In genomic region chr9:101002053-101002452, GRCm38 (mm10) we compare ENCODE assay signal across 8 mouse cellular contexts. TPM values are rescaled to one million over a fixed set of nuclear protein-coding genes. Genes with fewer than 3 reads are reported as not detected.
DNase-seq lines count a peak whose midpoint lies in the region; ATAC-seq and TF ChIP-seq lines count a peak whose summit lies in the region.
"Had no signal": no experiment of that assay in that cellular context is flagged by ENCODE, and none has a peak within 500 bp of the region (broad histone marks: within the 10 kb centered on the region; RNA-seq: fewer than 3 reads in every experiment).

No protein-coding gene starts in this region.

- H3K4me2 ChIP-seq in kidney, embryonic 16.5 days (replicated peaks; ENCODE audit: low read depth, low read length) = no peak overlapping the region
- H3K4me2 ChIP-seq: limb, embryonic 13.5 days had no signal

- peaks cover 29% of the 10 kb centered on the region for H3K36me3 ChIP-seq in kidney, embryonic 16.5 days (ENCODE audit: insufficient read depth, low read length)
- no peaks in the 10 kb centered on the region; a peak in 1 of 4 replicates for H3K36me3 ChIP-seq in MEL (ENCODE audit: control insufficient read depth in 1 of 2, insufficient read depth in 2 of 2, low read length in 2 of 2)

- H3K27ac ChIP-seq in kidney, embryonic 16.5 days (ENCODE audit: low read length) = no peak overlapping the region
- no peak overlapping the region for H3K27ac ChIP-seq in MEL (ENCODE audit: control insufficient read depth, low read depth, low read length)
- H3K27ac ChIP-seq: limb, embryonic 13.5 days had no signal

- no peak for ATAC-seq in kidney, embryonic 16.5 days (ENCODE audit: low FRiP score, low TSS enrichment)
- peak; percentile 68 for ATAC-seq in megakaryocyte progenitor cell, adult 5-6 weeks (replicated peaks; ENCODE audit: poor library complexity)

- no peaks in the 10 kb centered on the region for H3K27me3 ChIP-seq in kidney, embryonic 16.5 days (ENCODE audit: insufficient read depth, low read length)
- H3K27me3 ChIP-seq in MEL (ENCODE audit: control insufficient read depth in 1 of 2, insufficient read depth in 2 of 2, low read length in 2 of 2) = no peaks in the 10 kb centered on the region
- H3K27me3 ChIP-seq: limb, embryonic 13.5 days had no signal

- peak; percentile 48 to 67 (median 57) for TF ChIP-seq CTCF in MEL (IDR thresholded peaks at IDR 0.05 in 2 of 3, conservative IDR thresholded peaks at IDR 0.05 in 1 of 3; ENCODE audit: control insufficient read depth in 1 of 3, insufficient read depth in 1 of 3, low read depth in 2 of 3, low read length in 3 of 3, poor library complexity in 1 of 3, severe bottlenecking in 1 of 3)

- H3K4me1 ChIP-seq in kidney, embryonic 16.5 days (ENCODE audit: insufficient read depth, low read length) = 0 out of 2 replicates have a peak, but pooled peaks cover 4% of the 10 kb centered on the region
- H3K4me1 ChIP-seq in MEL (ENCODE audit: control insufficient read depth in 1 of 2, insufficient read depth in 2 of 2, low read length in 2 of 2) = no peaks in the 10 kb centered on the region; a peak in 1 of 4 replicates

- H3K79me2 ChIP-seq in MEL (ENCODE audit: control insufficient read depth, insufficient read depth, low read length, poor library complexity) = no peaks in the 10 kb centered on the region

- TF ChIP-seq EP300 in MEL (IDR thresholded peaks at IDR 0.05; ENCODE audit: low read depth in 1 of 2, low read length in 2 of 2) = no peak

- H3K9ac ChIP-seq in kidney, embryonic 16.5 days (replicated peaks; ENCODE audit: low read length) = no peak overlapping the region
- no peak overlapping the region for H3K9ac ChIP-seq in MEL (ENCODE audit: control insufficient read depth, low read depth, low read length, poor library complexity, severe bottlenecking)
- H3K9ac ChIP-seq: limb, embryonic 13.5 days had no signal

- DNase-seq in kidney, postnatal 4 days = peak; percentile 30 to 40
- peak; percentile 35 for DNase-seq in CD4-positive helper T cell, adult 2 months (ENCODE audit: low read depth, low spot score)
- DNase-seq in MEL (ENCODE audit: low read depth, low spot score) = peak; percentile 71
- no peak for DNase-seq in gastrocnemius, postnatal 14 days
- DNase-seq in left cerebral cortex, adult 18-20 months (ENCODE audit: low spot score in 2 of 2) = no peak

- WGBS in kidney, embryonic 16.5 days = 95% methylated on average over 4 of the region's 4 CpGs

- H3K9me3 ChIP-seq in kidney, embryonic 16.5 days (ENCODE audit: low read length) = peaks cover 10% of the 10 kb centered on the region
- H3K9me3 ChIP-seq in MEL (replicated peaks; ENCODE audit: insufficient read depth, low read length) = no peaks in the 10 kb centered on the region

- TF ChIP-seq POLR2A in MEL (IDR thresholded peaks at IDR 0.05; ENCODE audit: control insufficient read depth in 1 of 2, insufficient read depth in 1 of 2, low read depth in 1 of 2, low read length in 2 of 2, poor library complexity in 1 of 2) = no peak

- no peak overlapping the region for H3K4me3 ChIP-seq in kidney, embryonic 16.5 days (ENCODE audit: low read length)
- no peak overlapping the region for H3K4me3 ChIP-seq in MEL (ENCODE audit: control insufficient read depth in 1 of 2, insufficient read depth in 1 of 2, low read depth in 2 of 2, low read length in 2 of 2)
- H3K4me3 ChIP-seq: limb, embryonic 13.5 days had no signal

- peak; percentile 63 for TF ChIP-seq RAD21 in MEL (IDR thresholded peaks at IDR 0.05; ENCODE audit: low read depth, low read length)

- intact Hi-C loops in gastrocnemius, postnatal 14 days (cut with DNase I; ENCODE audit: low total_unique reads) = no loop called here

TF ChIP-seq in MEL, 35 proteins besides CTCF, POLR2A, EP300 and RAD21:
- no peak for TF ChIP-seq GABPA (IDR thresholded peaks at IDR 0.05; ENCODE audit: low read depth, low read length)
- TF ChIP-seq SMC3 (IDR thresholded peaks at IDR 0.05; ENCODE audit: low read depth, low read length) = peak; percentile 63
- peak; percentile 45 for TF ChIP-seq ZC3H11A (IDR thresholded peaks at IDR 0.05; ENCODE audit: low read depth, low read length)

RNA-seq across cellular contexts. Expression of gene Pccb, which starts 32.6 kb away (rescaled TPM):
- polyA plus RNA-seq in kidney, embryonic 16.5 days (2015; fragmentation: Nextera tagmentation; extraction: Ambion mirVana) = 29.9 and 30.0 TPM in 2 replicates
- total RNA-seq in MEL (2012; rRNA removed) = 11.5 and 13.2 TPM in 2 replicates
- 10 to 100 TPM in 1 of 2 experiments, not detected in 1; 21.1 TPM for polyA plus RNA-seq in MEL (2012; ENCODE audit: insufficient read depth in 1 of 2, insufficient read length in 2 of 2, low read depth in 1 of 2, low replicate concordance in 2 of 2, missing spikeins in 1 of 2)
- 19.4 and 21.7 TPM in 2 replicates for total RNA-seq in megakaryocyte progenitor cell, adult 5-6 weeks (2015)
- total RNA-seq in megakaryocyte progenitor cell, adult 5-6 weeks (2017) = 16.0 and 18.2 TPM in 2 replicates
- total RNA-seq in gastrocnemius, postnatal 14 days (2021) = 10 to 100 TPM; 48.7 to 57.5 TPM
- 10 to 100 TPM; 36.7 to 40.5 TPM for total RNA-seq in left cerebral cortex, adult 18-20 months (2021)

Comparison
In these comparisons a context has a peak if more than half of its experiments do, and no peak if none do; other contexts are left out.
1. DNase-seq: peak in kidney, postnatal 4 days (2 of 2), CD4-positive helper T cell, adult 2 months (single experiment) and MEL (single experiment); none in gastrocnemius, postnatal 14 days (single experiment) and left cerebral cortex, adult 18-20 months (0 of 2).